Mouse (Mus musculus) embryonic fibroblast, embryonic 13.5 days (primary cell): ENCODE results near the gene Nob1.

Experiments used
- CTCF ChIP-seq: IDR thresholded peaks from 2 replicates; pipeline ENCODE4 v1.5.1; 2011; ENCODE audit warnings: mild to moderate bottlenecking, control low read depth, low read length, moderate library complexity, borderline replicate concordance; ENCODE audit not compliant: insufficient read depth
- POLR2A ChIP-seq: IDR thresholded peaks from 2 replicates; pipeline ENCODE4 v1.6.1; 2011; ENCODE audit warnings: low read depth, mild to moderate bottlenecking, control low read depth, low read length, moderate library complexity

DNA sequence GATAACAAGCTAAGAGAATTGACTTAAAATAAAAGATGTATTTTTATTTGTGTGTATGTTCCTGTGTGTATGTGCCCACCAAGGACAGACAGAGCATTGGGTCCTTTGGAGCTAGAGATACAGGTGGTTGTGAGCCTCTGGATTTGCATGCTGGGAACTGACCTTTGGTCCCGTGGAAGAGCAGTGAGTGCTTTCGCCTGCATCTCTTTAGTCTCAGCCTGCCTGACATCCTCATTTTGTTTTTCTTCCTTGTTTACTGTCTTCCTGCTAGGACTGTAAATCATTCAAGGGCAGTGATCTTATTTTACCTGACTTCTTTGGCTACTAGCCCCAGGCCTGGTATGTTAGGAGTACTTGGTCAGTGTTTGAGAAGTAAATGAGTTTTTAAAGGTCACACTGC is 12.9 kb upstream of the Nob1 start:
- TF ChIP-seq POLR2A (no peak), CTCF (no peak)
